30 mouse cellular contexts compared by ENCODE assay signal in genomic region chr1:38038898-38039297, GRCm38 (mm10). TPM values are rescaled to one million over a fixed set of nuclear protein-coding genes. Genes with fewer than 3 reads are reported as not detected.
DNase-seq lines count a peak whose midpoint lies in the region; ATAC-seq and TF ChIP-seq lines count a peak whose summit lies in the region.
"Had no signal": no experiment of that assay in that cellular context is flagged by ENCODE, and none has a peak within 500 bp of the region (broad histone marks: within the 10 kb centered on the region; RNA-seq: fewer than 3 reads in every experiment).

No protein-coding gene starts in this region.

- H3K4me3 ChIP-seq in liver, postnatal 0 days (ENCODE audit: low read depth, low read length): no peak overlapping the region
- H3K4me3 ChIP-seq: embryonic facial prominence, embryonic 10.5 days; embryonic facial prominence, embryonic 13.5 days; gastrocnemius, adult 2 months; heart, embryonic 12.5 days; heart, embryonic 15.5 days; hindbrain, embryonic 10.5 days; hindbrain, embryonic 13.5 days; intestine, embryonic 15.5 days had no signal

- H3K9me3 ChIP-seq in liver, postnatal 0 days (ENCODE audit: low read length): no peaks in the 10 kb centered on the region
- H3K9me3 ChIP-seq: embryonic facial prominence, embryonic 10.5 days; embryonic facial prominence, embryonic 13.5 days; heart, embryonic 12.5 days; heart, embryonic 15.5 days; hindbrain, embryonic 13.5 days; intestine, embryonic 15.5 days had no signal

- ATAC-seq in liver, postnatal 0 days: no peak
- ATAC-seq: forebrain, embryonic 14.5 days; forebrain, postnatal 0 days; hindbrain, embryonic 16.5 days; intestine, embryonic 15.5 days had no signal

- H3K36me3 ChIP-seq in liver, postnatal 0 days (replicated peaks; ENCODE audit: insufficient read depth, low read length): peaks cover 77% of the 10 kb centered on the region

- DNase-seq in heart, adult 11 months: peak; percentile 30
- DNase-seq in heart, adult 18-20 months: no peak
- peak; percentile 82 for DNase-seq in 416B (ENCODE audit: low read depth)
- DNase-seq in brain, adult 2 months (ENCODE audit: low read depth, low spot score): peak; percentile 55
- DNase-seq in fibroblast of lung, adult 2 months (ENCODE audit: low read depth): peak; percentile 13
- no peak for DNase-seq in kidney, postnatal 36 days
- no peak for DNase-seq in layer of hippocampus, postnatal 36 days
- no peak for DNase-seq in liver, postnatal 0 days
- DNase-seq: adrenal gland, adult 8-10 months; adrenal gland, postnatal 25 days; cerebellum, adult 11 months; cerebellum, adult 2 months; cerebellum, adult 9-11 months; cerebellum, postnatal 36 days; embryo, embryonic 11 days; forebrain, postnatal 0 days; gastrocnemius, adult 2 months; gastrocnemius, postnatal 25 days; heart, postnatal 10 days; heart, postnatal 36 days; kidney, adult 18-20 months had no signal

- no peak for TF ChIP-seq CTCF in liver, postnatal 0 days (IDR thresholded peaks at IDR 0.05; ENCODE audit: low read depth)

- no peaks in the 10 kb centered on the region for H3K27me3 ChIP-seq in liver, postnatal 0 days (ENCODE audit: insufficient read depth, low read length)
- H3K27me3 ChIP-seq: embryonic facial prominence, embryonic 13.5 days; heart, embryonic 12.5 days; heart, embryonic 15.5 days; hindbrain, embryonic 13.5 days; intestine, embryonic 15.5 days had no signal

- no peak overlapping the region for H3K4me2 ChIP-seq in liver, postnatal 0 days (ENCODE audit: low read depth, low read length)
- H3K4me2 ChIP-seq: embryonic facial prominence, embryonic 13.5 days; heart, embryonic 12.5 days; heart, embryonic 15.5 days; hindbrain, embryonic 13.5 days; intestine, embryonic 15.5 days had no signal

- no peaks in the 10 kb centered on the region for H3K4me1 ChIP-seq in liver, postnatal 0 days (ENCODE audit: insufficient read depth)
- H3K4me1 ChIP-seq: embryonic facial prominence, embryonic 10.5 days; embryonic facial prominence, embryonic 13.5 days; heart, embryonic 12.5 days; heart, embryonic 15.5 days; hindbrain, embryonic 10.5 days; hindbrain, embryonic 13.5 days; intestine, embryonic 15.5 days had no signal

- WGBS in liver, postnatal 0 days (ENCODE audit: insufficient replicate concordance): 96% methylated on average over 2 of the region's 2 CpGs

- H3K9ac ChIP-seq in liver, postnatal 0 days (replicated peaks): no peak overlapping the region
- H3K9ac ChIP-seq: embryonic facial prominence, embryonic 13.5 days; forebrain, postnatal 0 days; heart, embryonic 12.5 days; heart, embryonic 15.5 days; hindbrain, embryonic 13.5 days; intestine, embryonic 15.5 days had no signal

- no peak overlapping the region for H3K27ac ChIP-seq in liver, postnatal 0 days (ENCODE audit: low read depth)
- H3K27ac ChIP-seq: embryonic facial prominence, embryonic 10.5 days; embryonic facial prominence, embryonic 13.5 days; gastrocnemius, adult 2 months; heart, embryonic 15.5 days; hindbrain, embryonic 10.5 days; hindbrain, embryonic 13.5 days; intestine, embryonic 15.5 days had no signal

- TF ChIP-seq EP300 in liver, postnatal 0 days (IDR thresholded peaks at IDR 0.05; ENCODE audit: low read depth): no peak

RNA-seq across cellular contexts. Expression of gene Eif5b, which starts 41.1 kb away (rescaled TPM):
- total RNA-seq in heart, adult 18-20 months (2021): 10 to 100 TPM; 50.2 to 54.9 TPM
- 10 to 100 TPM; 43.9 to 44.0 TPM for total RNA-seq in layer of hippocampus, postnatal 36 days (2021)
- polyA plus RNA-seq in liver, postnatal 0 days (2015; fragmentation: Nextera tagmentation; extraction: Ambion mirVana): 11.2 and 12.4 TPM in 2 replicates

RNA-seq across cellular contexts. Expression of gene Txndc9, which starts 41.2 kb away (rescaled TPM):
- 10 to 100 TPM; 51.9 to 61.4 TPM for total RNA-seq in heart, adult 18-20 months (2021)
- total RNA-seq in layer of hippocampus, postnatal 36 days (2021): 10 to 100 TPM; 52.3 to 53.9 TPM
- polyA plus RNA-seq in liver, postnatal 0 days (2015; fragmentation: Nextera tagmentation; extraction: Ambion mirVana): 53.1 and 55.6 TPM in 2 replicates

Comparison
In these comparisons a context has a peak if more than half of its experiments do, and no peak if none do; other contexts are left out.
1. DNase-seq: peak in heart, adult 11 months (single experiment), 416B (single experiment), brain, adult 2 months (single experiment) and fibroblast of lung, adult 2 months (single experiment); none in heart, adult 18-20 months (0 of 2), kidney, postnatal 36 days (0 of 2), layer of hippocampus, postnatal 36 days (0 of 2) and liver, postnatal 0 days (single experiment).